Mouse (Mus musculus): ENCODE measurements around the gene Fign. TPM values are rescaled to one million over a fixed set of nuclear protein-coding genes. Genes with fewer than 3 reads are reported as not detected.
A peak's percentile ranks its signal among the peaks of the same experiment; 100 is the strongest.

Gene Fign
- polyA plus RNA-seq, 1 experiment from 2014 or later = 4.2 TPM

DNA sequence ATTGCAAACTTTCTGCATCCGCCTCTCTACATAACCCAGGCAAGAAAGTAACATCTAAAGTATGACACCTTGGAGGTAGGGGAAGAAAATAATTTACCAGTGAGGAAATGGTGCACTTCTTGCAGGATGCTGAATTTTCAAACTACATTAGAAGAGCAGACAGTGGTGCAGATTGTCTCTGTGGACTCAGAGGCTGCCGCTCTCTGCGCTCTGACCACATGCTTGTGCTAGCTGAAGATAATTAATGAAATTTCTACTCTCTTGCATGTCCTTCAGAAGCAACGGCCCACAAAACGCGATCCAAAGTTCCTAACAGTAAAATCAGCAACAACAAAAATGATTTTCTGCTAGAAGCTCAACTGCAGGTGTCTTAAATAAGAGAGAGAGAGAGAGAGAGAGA is 4.8 kb downstream of the Fign start:
- Histone ChIP-seq H3K36me3 (no peaks in the 10 kb centered on the region), H3K9ac (replicated peaks) (no peak overlapping the region), H3K27ac (no peak overlapping the region), H3K4me1 (replicated peaks) (peaks cover 15% of the 10 kb centered on the region), H3K4me2 (no peak overlapping the region), H3K9me3 (no peaks in the 10 kb centered on the region), H3K27me3 (no peaks in the 10 kb centered on the region), H3K4me3 (replicated peaks) (no peak overlapping the region)
- no peak for ATAC-seq (ENCODE audit: insufficient number of reproducible peaks, insufficient read depth, low FRiP score, low TSS enrichment, low read depth)
- WGBS = 69% methylated on average over 6 of the region's 6 CpGs

- Histone ChIP-seq H3K9ac (replicated peaks) (no peak overlapping the region), H3K4me1 (replicated peaks) (peaks cover 21% of the 10 kb centered on the region), H3K4me2 (no peak overlapping the region), H3K27ac (no peak overlapping the region), H3K36me3 (no peaks in the 10 kb centered on the region), H3K9me3 (no peaks in the 10 kb centered on the region), H3K4me3 (replicated peaks) (no peak overlapping the region), H3K27me3 (no peaks in the 10 kb centered on the region)
- ATAC-seq (ENCODE audit: insufficient number of reproducible peaks, insufficient read depth, low FRiP score, low TSS enrichment, low read depth) = no peak
- WGBS = 51% methylated on average over 5 of the region's 5 CpGs
These were observed 13.9 kb downstream of the Fign start for GRCm38 (mm10) chr2:64083853-64084427.

DNA sequence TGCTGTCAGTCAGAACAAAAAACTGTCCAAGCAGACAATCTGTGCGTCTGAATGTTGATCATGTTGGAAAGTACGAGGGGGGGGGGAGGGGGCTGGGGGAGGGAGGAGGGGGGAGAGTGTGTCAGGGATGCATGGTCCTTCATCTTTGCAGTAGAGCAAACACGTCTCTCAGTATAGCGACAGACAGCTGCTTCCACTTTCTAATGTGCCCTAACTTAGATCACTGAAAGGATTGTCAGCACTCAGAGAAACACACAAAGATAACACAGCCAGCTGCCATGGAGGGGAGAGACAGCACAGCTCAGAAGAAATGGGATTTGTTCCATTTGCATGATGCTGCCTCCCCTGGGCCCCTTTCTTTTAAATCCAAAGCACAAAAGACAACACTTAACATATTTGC is 18.1 kb downstream of the Fign start:
- Histone ChIP-seq H3K4me1 (replicated peaks) (peaks cover 50% of the 10 kb centered on the region), H3K27ac (no peak overlapping the region), H3K4me2 (no peak overlapping the region), H3K27me3 (peaks cover 4% of the 10 kb centered on the region; the same call in 1 of the 2 replicates), H3K4me3 (replicated peaks) (no peak overlapping the region), H3K36me3 (no peaks in the 10 kb centered on the region), H3K9me3 (no peaks in the 10 kb centered on the region), H3K9ac (replicated peaks) (no peak overlapping the region)
- WGBS = 19% methylated on average over 4 of the region's 4 CpGs
- no peak for ATAC-seq (ENCODE audit: insufficient number of reproducible peaks, insufficient read depth, low FRiP score, low TSS enrichment, low read depth)

GRCm38 (mm10) chr2:64078551-64078950 is 19.3 kb downstream of the Fign start:
- H3K4me3 ChIP-seq (replicated peaks) = no peak overlapping the region
- H3K36me3 ChIP-seq = no peaks in the 10 kb centered on the region
- peaks cover 60% of the 10 kb centered on the region for H3K4me1 ChIP-seq (replicated peaks)
- WGBS = 61% methylated on average over 3 of the region's 3 CpGs
- H3K9me3 ChIP-seq = no peaks in the 10 kb centered on the region
- no peak for ATAC-seq (ENCODE audit: insufficient number of reproducible peaks, insufficient read depth, low FRiP score, low TSS enrichment, low read depth)
- H3K27ac ChIP-seq = no peak overlapping the region
- H3K9ac ChIP-seq (replicated peaks) = no peak overlapping the region
- no peak overlapping the region for H3K4me2 ChIP-seq
- H3K27me3 ChIP-seq = peaks cover 4% of the 10 kb centered on the region; the same call in 1 of the 2 replicates

GRCm38 (mm10) chr2:64077846-64078245 is 20.0 kb downstream of the Fign start:
- 68% methylated on average over 2 of the region's 2 CpGs for WGBS
- no peak for ATAC-seq (ENCODE audit: insufficient number of reproducible peaks, insufficient read depth, low FRiP score, low TSS enrichment, low read depth)
- H3K4me3 ChIP-seq (replicated peaks) = no peak overlapping the region
- H3K9me3 ChIP-seq = no peaks in the 10 kb centered on the region
- no peak overlapping the region for H3K27ac ChIP-seq
- H3K27me3 ChIP-seq = peaks cover 4% of the 10 kb centered on the region; the same call in 1 of the 2 replicates
- H3K4me1 ChIP-seq (replicated peaks) = peaks cover 61% of the 10 kb centered on the region
- no peak overlapping the region for H3K4me2 ChIP-seq
- H3K9ac ChIP-seq (replicated peaks) = no peak overlapping the region
- no peaks in the 10 kb centered on the region for H3K36me3 ChIP-seq

DNA sequence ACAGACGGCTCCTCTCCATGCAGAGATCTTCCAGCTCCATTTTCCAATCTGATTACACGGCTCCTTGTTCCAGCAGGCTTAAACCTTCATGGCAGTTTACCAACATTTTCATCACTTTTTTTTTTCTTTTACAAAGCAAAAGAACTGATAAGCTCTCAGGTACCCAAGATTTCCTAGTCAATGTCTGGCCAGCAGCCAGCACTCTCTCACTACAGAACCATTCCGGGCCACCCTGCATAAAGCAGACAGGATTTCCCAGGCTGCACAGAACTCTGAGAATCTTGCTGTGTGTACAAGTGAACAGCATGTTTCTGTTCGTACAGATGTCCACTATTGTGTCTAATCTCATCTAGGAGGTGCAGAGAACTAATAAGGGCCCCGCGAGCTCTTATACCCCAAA is 22.0 kb downstream of the Fign start:
- no peak for ATAC-seq (ENCODE audit: insufficient number of reproducible peaks, insufficient read depth, low FRiP score, low TSS enrichment, low read depth)
- Histone ChIP-seq H3K4me1 (replicated peaks) (peaks cover 56% of the 10 kb centered on the region), H3K36me3 (no peaks in the 10 kb centered on the region), H3K4me3 (replicated peaks) (no peak overlapping the region), H3K9ac (replicated peaks) (no peak overlapping the region), H3K27ac (no peak overlapping the region), H3K4me2 (peak overlapping the region; percentile 55), H3K27me3 (peaks cover 4% of the 10 kb centered on the region; the same call in 1 of the 2 replicates), H3K9me3 (no peaks in the 10 kb centered on the region)
- 63% methylated on average over 6 of the region's 6 CpGs for WGBS

DNA sequence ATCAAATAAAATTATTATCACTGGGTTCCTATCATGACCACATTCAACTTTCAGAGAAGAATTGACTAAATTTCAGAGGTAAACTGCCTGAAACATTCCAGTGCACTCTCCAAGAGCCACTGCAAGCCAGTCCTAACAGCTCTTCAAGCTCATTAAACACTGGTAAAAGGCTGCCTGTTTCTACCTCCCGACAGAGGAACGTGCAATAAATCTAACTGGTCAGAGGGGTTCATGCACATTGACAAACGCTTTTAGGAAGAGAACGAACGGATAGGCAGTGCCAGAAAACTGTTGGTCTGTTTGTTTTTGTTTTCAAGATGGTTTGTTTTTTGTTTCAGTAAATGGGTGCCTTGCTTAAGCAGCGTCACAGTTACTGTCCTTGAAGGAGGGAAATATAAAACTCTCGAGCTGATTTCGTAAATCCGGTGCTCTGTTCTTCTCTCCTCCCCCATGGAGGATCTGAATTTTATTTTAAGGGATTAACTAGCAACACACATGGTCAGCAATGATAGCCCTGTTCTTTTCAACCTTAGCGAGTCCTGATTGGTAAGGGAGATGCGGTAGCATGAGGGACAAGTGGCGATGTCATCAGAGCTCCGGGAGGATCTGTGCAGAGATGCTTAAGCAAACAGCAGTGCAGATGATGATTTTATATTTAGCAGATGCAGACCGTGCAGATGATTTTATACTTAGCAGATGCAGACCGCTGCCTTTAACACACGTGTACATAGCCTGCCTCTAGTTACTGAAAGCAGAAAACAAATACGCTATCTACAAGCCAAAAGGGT is 23.0 kb downstream of the Fign start:
- no peak for ATAC-seq (ENCODE audit: insufficient number of reproducible peaks, insufficient read depth, low FRiP score, low TSS enrichment, low read depth)
- no peak overlapping the region for H3K27ac ChIP-seq
- 16% methylated on average over 17 of the region's 17 CpGs for WGBS
- H3K27me3 ChIP-seq = peaks cover 4% of the 10 kb centered on the region; the same call in 1 of the 2 replicates
- H3K4me3 ChIP-seq (replicated peaks) = peak overlapping the region; percentile 27
- H3K4me2 ChIP-seq = peak overlapping the region; percentile 55
- H3K36me3 ChIP-seq = no peaks in the 10 kb centered on the region
- H3K9ac ChIP-seq (replicated peaks) = no peak overlapping the region; the same call in 1 of the 2 replicates
- no peaks in the 10 kb centered on the region for H3K9me3 ChIP-seq
- peaks cover 56% of the 10 kb centered on the region for H3K4me1 ChIP-seq (replicated peaks)

- no peak overlapping the region for H3K27ac ChIP-seq
- no peaks in the 10 kb centered on the region for H3K36me3 ChIP-seq
- H3K27me3 ChIP-seq = peaks cover 2% of the 10 kb centered on the region; the same call in 1 of the 2 replicates
- no peak overlapping the region for H3K4me2 ChIP-seq
- WGBS = 16% methylated on average over 4 of the region's 4 CpGs
- no peak for ATAC-seq (ENCODE audit: insufficient number of reproducible peaks, insufficient read depth, low FRiP score, low TSS enrichment, low read depth)
- no peak overlapping the region for H3K4me3 ChIP-seq (replicated peaks)
- H3K9me3 ChIP-seq = no peaks in the 10 kb centered on the region
- peaks cover 47% of the 10 kb centered on the region for H3K4me1 ChIP-seq (replicated peaks)
- H3K9ac ChIP-seq (replicated peaks) = no peak overlapping the region
These were observed 25.7 kb downstream of the Fign start for GRCm38 (mm10) chr2:64072158-64072557.

DNA sequence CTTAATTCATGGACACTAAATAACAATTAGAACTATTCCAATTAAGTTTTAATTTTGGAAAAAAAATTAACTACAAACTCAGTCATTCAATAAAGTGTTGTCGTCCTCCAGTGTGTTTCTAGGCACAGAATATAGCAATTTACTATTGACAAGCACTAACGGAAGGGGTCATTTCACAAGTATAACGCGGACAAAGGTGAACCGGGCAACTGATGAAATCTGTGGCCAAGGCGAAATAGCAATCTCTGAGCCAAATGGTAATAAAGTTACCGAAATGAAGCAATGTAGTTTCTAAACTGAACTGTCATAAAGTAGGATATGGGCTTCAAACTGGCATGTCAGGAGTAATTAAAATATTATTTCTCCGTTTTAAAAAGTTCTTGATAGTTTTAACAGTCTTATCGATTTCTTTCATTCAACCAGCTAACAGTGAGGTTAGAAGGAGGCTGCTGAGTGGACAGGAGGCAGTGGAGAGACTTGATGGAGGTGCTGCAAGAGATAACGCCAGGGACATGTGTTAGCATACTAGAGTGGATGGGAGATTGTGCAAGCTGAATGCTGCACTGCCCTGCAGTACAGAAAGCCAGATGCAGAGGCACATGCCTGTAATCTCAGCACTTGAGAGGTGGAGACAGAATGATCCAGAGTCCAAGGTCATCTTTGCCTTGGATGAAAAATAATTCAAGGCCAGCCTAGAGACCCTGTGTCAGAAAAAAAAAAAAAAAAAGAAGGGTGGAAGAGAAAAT is 27.7 kb downstream of the Fign start:
- 83% methylated on average over 10 of the region's 10 CpGs for WGBS

GRCm38 (mm10) chr2:64065511-64065910 is 32.3 kb downstream of the Fign start:
- H3K4me1 ChIP-seq (replicated peaks) = peaks cover 8% of the 10 kb centered on the region; the same call in 1 of the 2 replicates
- no peaks in the 10 kb centered on the region for H3K27me3 ChIP-seq
- no peak overlapping the region for H3K27ac ChIP-seq
- no peak for ATAC-seq (ENCODE audit: insufficient number of reproducible peaks, insufficient read depth, low FRiP score, low TSS enrichment, low read depth)
- H3K4me2 ChIP-seq = no peak overlapping the region
- WGBS = 59% methylated on average over 4 of the region's 4 CpGs
- H3K9ac ChIP-seq (replicated peaks) = no peak overlapping the region
- no peak overlapping the region for H3K4me3 ChIP-seq (replicated peaks)
- H3K9me3 ChIP-seq = no peaks in the 10 kb centered on the region
- no peaks in the 10 kb centered on the region for H3K36me3 ChIP-seq

More for the DNA sequence above, 27.7 kb downstream of the Fign start:
- Histone ChIP-seq H3K9ac (replicated peaks) (no peak overlapping the region), H3K27ac (no peak overlapping the region), H3K27me3 (no peaks in the 10 kb centered on the region), H3K4me2 (no peak overlapping the region), H3K4me3 (replicated peaks) (no peak overlapping the region), H3K4me1 (replicated peaks) (peaks cover 27% of the 10 kb centered on the region), H3K36me3 (no peaks in the 10 kb centered on the region), H3K9me3 (no peaks in the 10 kb centered on the region)
- ATAC-seq (ENCODE audit: insufficient number of reproducible peaks, insufficient read depth, low FRiP score, low TSS enrichment, low read depth) = no peak

GRCm38 (mm10) chr2:64059477-64059876 is 38.4 kb downstream of the Fign start:
- ATAC-seq (ENCODE audit: insufficient number of reproducible peaks, insufficient read depth, low FRiP score, low TSS enrichment, low read depth) = no peak

More at GRCm38 (mm10) chr2:64059477-64059876, 38.4 kb downstream of the Fign start:
- Histone ChIP-seq H3K27me3 (no peaks in the 10 kb centered on the region), H3K27ac (no peak overlapping the region), H3K4me3 (replicated peaks) (no peak overlapping the region), H3K36me3 (no peaks in the 10 kb centered on the region), H3K9ac (replicated peaks) (no peak overlapping the region), H3K9me3 (no peaks in the 10 kb centered on the region), H3K4me2 (no peak overlapping the region), H3K4me1 (replicated peaks) (peaks cover 8% of the 10 kb centered on the region; the same call in 1 of the 2 replicates)
- WGBS = 89% methylated on average over 5 of the region's 5 CpGs

Data from limb, embryonic 12.5 days (tissue).